Mouse (Mus musculus): ENCODE results near the gene Bcl2l15. TPM values are rescaled to one million over a fixed set of nuclear protein-coding genes. Genes with fewer than 3 reads are reported as not detected.

The Bcl2l15 gene
- polyA plus RNA-seq, 1 experiment from 2014 or later, result 0.65 TPM

DNA sequence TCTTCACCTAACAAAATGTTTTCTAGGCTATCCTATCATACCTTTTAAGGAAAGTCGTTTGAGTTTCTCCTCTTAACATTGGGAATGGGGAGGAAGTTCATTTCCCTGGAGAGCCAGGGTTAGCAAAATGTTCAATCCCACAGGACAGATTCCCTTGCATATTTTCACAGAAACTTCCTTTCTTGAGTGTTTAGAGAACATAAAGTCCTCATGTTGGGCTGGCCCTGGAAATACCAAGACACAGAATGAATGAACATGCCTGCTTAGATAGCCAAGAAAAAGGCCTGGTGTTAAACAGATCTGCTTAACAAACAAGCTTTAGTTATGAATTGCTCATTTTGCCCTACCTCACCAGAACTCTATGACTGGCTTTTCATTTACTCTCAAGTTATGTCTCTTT, 39.8 kb upstream of the Bcl2l15 start:
- 84% methylated on average over 1 of the region's 1 CpGs for WGBS
- Histone ChIP-seq H3K9me3 (ENCODE audit: control insufficient read depth, low read length) (no peaks in the 10 kb centered on the region), H3K9ac (ENCODE audit: low read depth, low read length) (no peak overlapping the region), H3K27me3 (ENCODE audit: control insufficient read depth, insufficient read depth, low read length) (no peaks in the 10 kb centered on the region), H3K4me1 (replicated peaks; ENCODE audit: control insufficient read depth, insufficient read depth, low read length) (no peaks in the 10 kb centered on the region), H3K27ac (ENCODE audit: low read depth, low read length) (no peak overlapping the region), H3K4me3 (ENCODE audit: low read depth, low read length) (no peak overlapping the region), H3K36me3 (ENCODE audit: control insufficient read depth, insufficient read depth, low read length) (no peaks in the 10 kb centered on the region), H3K4me2 (replicated peaks; ENCODE audit: low read depth, low read length) (no peak overlapping the region)
- no peak for DNase-seq (ENCODE audit: low spot score)
- ATAC-seq (ENCODE audit: low FRiP score), result no peak

DNA sequence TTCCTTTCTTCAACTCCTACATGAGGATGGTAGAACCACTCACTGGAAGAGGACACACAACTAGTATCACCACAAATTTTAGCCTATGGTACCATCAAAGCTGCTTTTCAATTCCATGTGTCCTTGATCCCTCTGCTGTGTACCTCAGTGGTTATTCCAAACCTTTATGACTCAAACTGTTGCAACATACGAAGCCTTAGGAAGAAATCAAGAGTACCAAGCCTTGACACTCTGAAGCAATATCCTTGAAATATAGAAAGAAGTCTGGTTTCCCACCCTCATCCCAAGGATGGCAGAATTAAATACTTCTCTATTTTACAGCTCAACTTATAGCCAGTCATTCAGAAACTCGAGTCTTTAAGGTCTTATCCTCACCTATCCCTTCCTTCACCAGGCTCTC, 36.0 kb upstream of the Bcl2l15 start:
- DNase-seq (ENCODE audit: low spot score) (no peak), ATAC-seq (ENCODE audit: low FRiP score) (no peak)
- Histone ChIP-seq H3K36me3 (ENCODE audit: control insufficient read depth, insufficient read depth, low read length) (no peaks in the 10 kb centered on the region), H3K9ac (ENCODE audit: low read depth, low read length) (no peak overlapping the region), H3K4me1 (replicated peaks; ENCODE audit: control insufficient read depth, insufficient read depth, low read length) (no peaks in the 10 kb centered on the region), H3K27me3 (ENCODE audit: control insufficient read depth, insufficient read depth, low read length) (no peaks in the 10 kb centered on the region), H3K4me3 (ENCODE audit: low read depth, low read length) (no peak overlapping the region), H3K27ac (ENCODE audit: low read depth, low read length) (no peak overlapping the region), H3K9me3 (ENCODE audit: control insufficient read depth, low read length) (no peaks in the 10 kb centered on the region), H3K4me2 (replicated peaks; ENCODE audit: low read depth, low read length) (no peak overlapping the region)
- WGBS, result 71% methylated on average over 2 of the region's 2 CpGs

DNA sequence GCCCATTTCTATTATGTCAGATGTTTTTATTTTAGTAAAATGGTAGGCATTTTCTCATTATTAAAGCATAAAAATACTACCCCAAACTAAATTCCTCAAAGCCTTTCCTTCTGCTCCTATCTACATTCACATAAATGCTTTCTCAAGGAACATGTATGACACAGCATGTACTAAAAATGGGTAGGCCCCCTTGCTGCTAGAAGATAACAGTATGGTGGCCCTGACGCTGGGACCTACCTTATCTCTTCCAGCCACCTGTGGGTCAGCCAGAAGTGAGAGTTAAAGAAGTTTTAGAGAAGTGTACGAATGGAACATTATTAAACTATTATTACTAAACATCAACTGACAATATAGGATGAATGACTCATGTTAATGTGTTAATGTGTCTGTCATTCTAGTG, 32.9 kb upstream of the Bcl2l15 start:
- Histone ChIP-seq H3K4me1 (replicated peaks; ENCODE audit: control insufficient read depth, insufficient read depth, low read length) (no peaks in the 10 kb centered on the region), H3K9me3 (ENCODE audit: control insufficient read depth, low read length) (no peaks in the 10 kb centered on the region), H3K36me3 (ENCODE audit: control insufficient read depth, insufficient read depth, low read length) (peaks cover 4% of the 10 kb centered on the region), H3K4me3 (ENCODE audit: low read depth, low read length) (no peak overlapping the region), H3K27me3 (ENCODE audit: control insufficient read depth, insufficient read depth, low read length) (no peaks in the 10 kb centered on the region), H3K9ac (ENCODE audit: low read depth, low read length) (no peak overlapping the region), H3K4me2 (replicated peaks; ENCODE audit: low read depth, low read length) (no peak overlapping the region), H3K27ac (ENCODE audit: low read depth, low read length) (no peak overlapping the region)
- ATAC-seq (ENCODE audit: low FRiP score), result no peak
- no peak for DNase-seq (ENCODE audit: low spot score)
- 78% methylated on average over 2 of the region's 2 CpGs for WGBS

DNA sequence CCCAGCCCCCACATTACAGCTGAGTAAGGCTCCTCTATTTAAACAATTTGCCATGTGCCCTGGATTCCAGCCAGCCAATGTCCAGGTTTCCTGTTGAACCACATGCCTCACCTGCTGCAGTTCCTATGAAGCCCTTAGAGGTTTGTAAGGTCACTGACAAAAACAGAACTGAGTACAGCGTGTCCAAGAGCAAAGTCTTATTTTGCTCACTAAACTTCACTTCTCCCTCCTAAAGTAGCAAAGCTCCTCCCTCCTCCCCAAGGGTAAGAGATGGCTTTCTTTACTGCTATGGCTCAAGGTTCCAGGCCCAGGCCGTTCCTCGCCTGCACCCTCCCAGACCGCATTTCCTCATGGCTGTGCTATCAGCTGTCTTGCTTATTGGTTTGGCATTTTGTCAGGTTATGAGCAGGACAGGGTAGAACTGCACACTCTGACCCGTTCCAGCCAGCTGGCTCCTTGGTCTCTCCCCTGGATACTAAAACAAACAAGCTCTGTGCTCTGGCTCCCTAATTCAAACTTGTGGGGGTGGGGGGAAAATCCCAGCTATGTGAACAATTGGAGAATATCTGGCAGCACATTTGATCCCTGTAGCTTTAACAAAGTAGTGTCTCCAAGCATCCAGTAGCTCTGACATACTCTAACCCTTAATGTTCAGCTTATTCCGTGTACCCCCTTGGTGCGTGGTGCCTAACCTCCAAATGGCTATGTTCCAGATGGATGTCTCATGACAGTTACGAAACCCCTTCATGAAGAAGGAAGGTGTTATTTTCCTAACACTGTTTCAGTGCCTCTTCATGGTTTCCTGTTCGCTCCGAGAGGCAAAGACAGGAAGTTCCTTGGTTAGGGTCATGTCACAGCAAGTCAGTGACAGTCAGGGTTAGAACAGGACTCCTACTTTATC, 30.5 kb upstream of the Bcl2l15 start:
- H3K27me3 ChIP-seq (ENCODE audit: control insufficient read depth, insufficient read depth, low read length), result no peaks in the 10 kb centered on the region
- H3K9ac ChIP-seq (ENCODE audit: low read depth, low read length), result no peak overlapping the region
- peaks cover 4% of the 10 kb centered on the region for H3K36me3 ChIP-seq (ENCODE audit: control insufficient read depth, insufficient read depth, low read length)
- H3K4me1 ChIP-seq (replicated peaks; ENCODE audit: control insufficient read depth, insufficient read depth, low read length), result no peaks in the 10 kb centered on the region
- no peaks in the 10 kb centered on the region for H3K9me3 ChIP-seq (ENCODE audit: control insufficient read depth, low read length)
- WGBS, result 84% methylated on average over 10 of the region's 10 CpGs
- ATAC-seq (ENCODE audit: low FRiP score), result no peak
- H3K4me2 ChIP-seq (replicated peaks; ENCODE audit: low read depth, low read length), result no peak overlapping the region
- no peak overlapping the region for H3K4me3 ChIP-seq (ENCODE audit: low read depth, low read length)
- no peak overlapping the region for H3K27ac ChIP-seq (ENCODE audit: low read depth, low read length)
- no peak for DNase-seq (ENCODE audit: low spot score)

DNA sequence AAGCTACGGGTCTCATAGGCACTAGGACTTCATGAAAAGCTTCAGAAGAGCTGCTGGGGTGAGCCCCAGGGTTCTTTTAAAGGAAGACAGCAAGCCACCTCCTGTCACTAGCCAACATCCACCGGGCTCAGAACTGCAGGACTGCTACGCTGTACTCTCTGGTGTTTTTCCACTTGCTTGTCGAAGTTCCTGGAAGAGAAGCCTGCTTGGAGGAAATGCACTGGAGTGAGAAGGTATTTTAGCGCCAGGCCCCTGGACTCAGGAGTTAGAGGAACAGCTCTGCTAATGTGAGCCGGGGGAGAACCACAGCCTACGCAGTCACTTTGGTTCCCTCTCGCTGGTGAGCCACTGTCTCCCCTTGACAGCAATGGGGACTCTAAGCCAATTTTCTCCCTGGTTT, 29.5 kb upstream of the Bcl2l15 start:
- 87% methylated on average over 8 of the region's 8 CpGs for WGBS
- Histone ChIP-seq H3K4me3 (ENCODE audit: low read depth, low read length) (no peak overlapping the region), H3K27me3 (ENCODE audit: control insufficient read depth, insufficient read depth, low read length) (no peaks in the 10 kb centered on the region), H3K9me3 (ENCODE audit: control insufficient read depth, low read length) (no peaks in the 10 kb centered on the region), H3K36me3 (ENCODE audit: control insufficient read depth, insufficient read depth, low read length) (peaks cover 4% of the 10 kb centered on the region), H3K4me2 (replicated peaks; ENCODE audit: low read depth, low read length) (no peak overlapping the region), H3K9ac (ENCODE audit: low read depth, low read length) (no peak overlapping the region), H3K27ac (ENCODE audit: low read depth, low read length) (no peak overlapping the region), H3K4me1 (replicated peaks; ENCODE audit: control insufficient read depth, insufficient read depth, low read length) (no peaks in the 10 kb centered on the region)
- no peak for DNase-seq (ENCODE audit: low spot score)
- no peak for ATAC-seq (ENCODE audit: low FRiP score)

DNA sequence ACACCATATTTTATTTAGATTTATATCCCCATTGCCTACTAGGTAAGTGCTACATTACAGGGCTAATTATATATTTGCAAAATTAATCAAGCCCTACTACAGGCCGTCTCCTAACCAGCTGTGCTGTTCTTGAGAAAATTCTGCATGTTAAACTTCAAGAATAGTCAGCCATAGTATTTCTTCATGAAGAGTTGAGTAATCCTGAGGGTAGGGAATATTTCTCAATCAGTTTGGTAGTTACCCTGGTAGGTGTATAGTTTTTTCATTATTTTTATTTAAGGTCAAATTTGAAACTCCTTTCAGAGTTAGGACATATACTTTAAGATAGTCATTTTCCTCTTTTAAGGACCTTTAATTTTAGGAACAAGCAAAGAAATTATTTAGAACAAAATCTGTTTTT, 26.7 kb upstream of the Bcl2l15 start:
- no peak for DNase-seq (ENCODE audit: low spot score)
- no peak for ATAC-seq (ENCODE audit: low FRiP score)
- no peak overlapping the region for H3K27ac ChIP-seq (ENCODE audit: low read depth, low read length)
- peaks cover 4% of the 10 kb centered on the region for H3K36me3 ChIP-seq (ENCODE audit: control insufficient read depth, insufficient read depth, low read length)
- no peaks in the 10 kb centered on the region for H3K27me3 ChIP-seq (ENCODE audit: control insufficient read depth, insufficient read depth, low read length)
- H3K9me3 ChIP-seq (ENCODE audit: control insufficient read depth, low read length), result no peaks in the 10 kb centered on the region
- H3K9ac ChIP-seq (ENCODE audit: low read depth, low read length), result no peak overlapping the region
- no peak overlapping the region for H3K4me3 ChIP-seq (ENCODE audit: low read depth, low read length)
- no peaks in the 10 kb centered on the region for H3K4me1 ChIP-seq (replicated peaks; ENCODE audit: control insufficient read depth, insufficient read depth, low read length)
- no peak overlapping the region for H3K4me2 ChIP-seq (replicated peaks; ENCODE audit: low read depth, low read length)
- WGBS, result 85% methylated on average over 1 of the region's 1 CpGs

DNA sequence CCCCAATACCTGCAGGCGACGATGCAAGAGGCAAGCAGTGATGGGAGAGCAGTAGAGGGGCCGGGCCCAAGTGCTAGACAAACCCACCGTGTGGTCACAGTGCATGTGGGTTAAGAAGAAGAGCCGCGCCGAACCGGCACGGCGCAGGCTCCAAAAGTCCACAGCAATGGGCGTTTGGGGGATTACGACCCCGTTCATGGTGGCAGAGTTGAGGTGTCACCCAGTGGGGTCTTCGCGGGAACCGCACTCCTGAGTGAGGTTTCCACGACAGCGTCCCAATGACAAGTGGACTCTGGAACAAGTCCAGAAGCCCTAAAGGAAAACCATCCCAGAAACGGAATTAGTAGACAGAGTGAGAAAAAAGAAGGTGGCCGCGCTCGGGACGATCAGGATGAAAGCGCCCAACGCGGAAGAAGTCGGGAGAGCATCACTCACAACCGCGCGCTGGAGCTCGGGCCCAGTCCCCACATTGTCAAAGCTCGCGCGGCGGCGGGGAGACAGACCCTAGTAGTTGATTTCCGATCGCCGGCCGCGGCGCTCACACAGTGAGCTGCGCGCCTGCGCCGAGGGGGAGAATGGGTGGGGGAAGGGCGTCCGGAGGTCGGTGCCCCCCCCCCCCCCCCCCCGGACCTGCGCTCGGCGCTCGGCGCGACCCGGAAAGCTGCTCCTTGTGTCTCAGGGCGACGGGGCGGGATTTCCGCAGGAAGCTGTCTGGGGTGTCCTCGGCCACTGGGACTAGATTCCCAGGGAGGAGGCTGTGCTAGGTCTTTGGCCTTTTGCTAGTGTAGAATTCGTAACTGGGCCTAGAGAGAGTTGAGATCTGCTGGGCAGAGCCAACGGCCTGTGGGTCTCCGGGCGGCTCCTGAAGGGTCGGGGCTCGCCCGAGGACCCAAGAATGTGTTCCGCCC, 23.3 kb upstream of the Bcl2l15 start, which contains the start of the genes Dclre1b, Ap4b1 and Gm43064:
TSS of gene Dclre1b (minus strand) at position 554 of the 908 bp plus-strand sequence.
TSS of gene Ap4b1 (plus strand) at position 630 of the 908 bp plus-strand sequence.
TSS of gene Gm43064 (plus strand) at position 683 of the 908 bp plus-strand sequence.
- Histone ChIP-seq H3K36me3 (ENCODE audit: control insufficient read depth, insufficient read depth, low read length) (no peaks in the 10 kb centered on the region), H3K27me3 (ENCODE audit: control insufficient read depth, insufficient read depth, low read length) (no peaks in the 10 kb centered on the region), H3K4me1 (replicated peaks; ENCODE audit: control insufficient read depth, insufficient read depth, low read length) (no peaks in the 10 kb centered on the region), H3K4me3 (ENCODE audit: low read depth, low read length) (peak within 1 kb of the TSS; percentile 51), H3K9me3 (ENCODE audit: control insufficient read depth, low read length) (no peaks in the 10 kb centered on the region), H3K27ac (ENCODE audit: low read depth, low read length) (peak within 1 kb of the TSS; percentile 83), H3K4me2 (replicated peaks; ENCODE audit: low read depth, low read length) (peak within 1 kb of the TSS; percentile 64), H3K9ac (ENCODE audit: low read depth, low read length) (peak within 1 kb of the TSS; percentile 88)
- ATAC-seq (ENCODE audit: low FRiP score) (peak; percentile 99), DNase-seq (ENCODE audit: low spot score) (peak; percentile 97)
- under 1% methylated on average over 59 of the region's 70 CpGs for WGBS

DNA sequence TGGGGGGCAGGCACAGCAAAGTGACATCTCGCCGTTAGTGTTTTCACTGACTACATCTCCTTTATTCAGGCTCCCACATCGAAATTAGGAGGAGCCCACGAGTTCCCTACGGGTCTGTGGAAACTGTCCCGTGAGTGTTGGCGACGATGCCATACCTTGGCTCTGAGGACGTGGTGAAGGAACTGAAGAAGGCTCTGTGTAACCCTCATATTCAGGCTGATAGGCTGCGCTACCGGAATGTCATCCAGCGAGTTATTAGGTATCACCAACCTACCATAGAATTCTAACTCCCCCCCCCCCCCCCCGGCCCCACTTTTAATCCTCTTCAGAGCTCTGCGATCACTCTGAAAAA, 22.6 kb upstream of the Bcl2l15 start:
- Histone ChIP-seq H3K4me1 (replicated peaks; ENCODE audit: control insufficient read depth, insufficient read depth, low read length) (no peaks in the 10 kb centered on the region), H3K27me3 (ENCODE audit: control insufficient read depth, insufficient read depth, low read length) (no peaks in the 10 kb centered on the region), H3K27ac (ENCODE audit: low read depth, low read length) (peak overlapping the region; percentile 83), H3K4me2 (replicated peaks; ENCODE audit: low read depth, low read length) (peak overlapping the region; percentile 62), H3K4me3 (ENCODE audit: low read depth, low read length) (peak overlapping the region; percentile 51), H3K9ac (ENCODE audit: low read depth, low read length) (peak overlapping the region; percentile 88), H3K36me3 (ENCODE audit: control insufficient read depth, insufficient read depth, low read length) (no peaks in the 10 kb centered on the region; the same call in 1 of the 2 replicates), H3K9me3 (ENCODE audit: control insufficient read depth, low read length) (no peaks in the 10 kb centered on the region)
- no peak for DNase-seq (ENCODE audit: low spot score)
- 1% methylated on average over 14 of the region's 14 CpGs for WGBS
- ATAC-seq (ENCODE audit: low FRiP score), result peak; percentile 72

Data from hindbrain, embryonic 11.5 days (tissue).